Mouse (Mus musculus) embryonic fibroblast, embryonic 13.5 days (primary cell): ENCODE data around the gene Camta1.

Experiments
- CTCF ChIP-seq: IDR thresholded peaks from 2 replicates; pipeline ENCODE4 v1.5.1; 2011; ENCODE audit warnings: mild to moderate bottlenecking, control low read depth, low read length, moderate library complexity, borderline replicate concordance; ENCODE audit not compliant: insufficient read depth
- POLR2A ChIP-seq: IDR thresholded peaks from 2 replicates; pipeline ENCODE4 v1.6.1; 2011; ENCODE audit warnings: low read depth, mild to moderate bottlenecking, control low read depth, low read length, moderate library complexity

DNA sequence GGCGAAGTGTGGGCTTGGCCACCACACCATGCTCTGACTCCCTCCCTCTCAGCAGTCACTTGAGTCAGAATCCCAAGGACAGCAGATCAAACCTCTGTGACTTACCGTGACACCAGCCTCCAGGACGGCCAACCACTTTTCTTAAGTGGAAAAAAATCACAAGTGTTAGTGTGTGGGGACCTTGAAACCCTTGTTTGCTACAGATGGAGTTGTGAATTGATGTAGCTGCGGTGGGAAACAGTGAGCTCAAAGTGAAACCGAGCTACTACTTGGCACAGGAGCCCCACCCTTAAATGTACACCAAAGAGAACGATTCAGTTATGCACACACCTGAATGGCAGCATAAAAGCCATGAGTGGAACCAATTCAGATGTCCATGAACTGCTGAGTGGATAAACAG is 936.7 kb downstream of the Camta1 start:
- TF ChIP-seq CTCF, result no peak
- no peak for TF ChIP-seq POLR2A
